Mouse (Mus musculus) E14TG2a.4 (cell line): ENCODE data around the gene Myh9.

ENCODE experiments used
- H3K27me3 ChIP-seq: 2 replicates; pipeline ENCODE4 v1.6.1; 2014; ENCODE audit warnings: low read length, control low read depth; ENCODE audit not compliant: insufficient read depth
- H3K36me3 ChIP-seq: 2 replicates; pipeline ENCODE4 v1.6.1; 2014; ENCODE audit warnings: low read length, control low read depth; ENCODE audit not compliant: insufficient read depth
- H3K4me1 ChIP-seq: replicated peaks from 2 replicates; pipeline ENCODE4 v1.6.1; 2014; ENCODE audit warnings: low read depth, low read length, control low read depth
- H3K4me3 ChIP-seq: replicated peaks from 2 replicates; pipeline ENCODE4 v1.5.1; 2014; ENCODE audit warnings: mild to moderate bottlenecking, low read length
- H3K9me3 ChIP-seq: 2 replicates; pipeline ENCODE4 v1.6.1; 2014; ENCODE audit warnings: low read length, control low read depth
- CTCF ChIP-seq: conservative IDR thresholded peaks from 2 replicates; pipeline ENCODE4 v1.5.1; 2014; ENCODE audit warnings: low read length
- NANOG ChIP-seq: IDR thresholded peaks from 2 replicates; pipeline ENCODE4 v1.6.1; 2014; ENCODE audit warnings: borderline replicate concordance, low read length, mixed read lengths
- POU5F1 ChIP-seq: IDR thresholded peaks from 2 replicates; pipeline ENCODE4 v1.6.1; 2014; ENCODE audit warnings: low read length, borderline replicate concordance

The Myh9 gene

DNA sequence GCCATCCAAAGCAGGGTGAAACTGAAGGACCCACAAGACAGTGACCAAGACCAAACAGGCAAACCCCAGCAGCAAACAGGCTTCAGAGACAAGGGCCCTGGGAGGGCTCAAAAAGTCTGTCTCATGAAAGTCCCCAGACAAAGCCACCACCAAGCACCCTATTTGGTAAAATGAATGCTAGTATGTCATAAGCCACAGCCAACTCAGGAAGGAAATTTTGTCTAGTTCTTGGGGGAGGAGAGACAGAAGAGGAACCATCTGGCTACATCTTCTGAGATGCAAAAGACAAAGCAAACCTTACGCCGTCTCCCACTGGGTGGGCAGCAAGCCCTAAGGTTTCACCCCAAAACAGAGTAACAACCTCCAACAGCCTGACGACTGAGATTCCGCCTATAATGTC, 36.3 kb downstream of the Myh9 start:
- Histone ChIP-seq H3K36me3 (peaks cover 100% of the 10 kb centered on the region), H3K27me3 (no peaks in the 10 kb centered on the region), H3K4me3 (no peak overlapping the region), H3K9me3 (no peaks in the 10 kb centered on the region), H3K4me1 (peaks cover 99% of the 10 kb centered on the region)
- no peak for TF ChIP-seq CTCF
- TF ChIP-seq POU5F1: no peak
- TF ChIP-seq NANOG: no peak

DNA sequence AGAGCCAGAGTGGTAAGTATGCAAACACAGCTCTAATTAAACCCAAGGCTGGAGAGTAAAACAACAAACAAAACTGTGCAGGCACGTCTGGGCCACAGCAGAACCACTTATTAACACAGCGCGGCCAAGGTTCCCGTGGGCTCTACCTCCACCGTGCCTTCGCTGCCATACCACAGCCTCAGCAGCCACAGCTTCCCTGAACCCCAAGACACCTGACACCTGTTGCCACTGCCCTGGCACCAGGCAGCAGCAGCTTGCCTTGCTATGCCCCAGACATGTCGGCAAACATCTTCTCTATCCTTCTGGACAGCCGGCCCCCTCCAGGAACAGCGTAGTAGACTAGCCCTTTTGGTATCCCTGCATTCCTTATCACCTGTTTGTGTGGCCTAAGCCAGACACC, 37.0 kb downstream of the Myh9 start:
- Histone ChIP-seq H3K4me1 (peaks cover 99% of the 10 kb centered on the region), H3K36me3 (peaks cover 100% of the 10 kb centered on the region), H3K9me3 (no peaks in the 10 kb centered on the region), H3K4me3 (no peak overlapping the region), H3K27me3 (no peaks in the 10 kb centered on the region)
- no peak for TF ChIP-seq CTCF

DNA sequence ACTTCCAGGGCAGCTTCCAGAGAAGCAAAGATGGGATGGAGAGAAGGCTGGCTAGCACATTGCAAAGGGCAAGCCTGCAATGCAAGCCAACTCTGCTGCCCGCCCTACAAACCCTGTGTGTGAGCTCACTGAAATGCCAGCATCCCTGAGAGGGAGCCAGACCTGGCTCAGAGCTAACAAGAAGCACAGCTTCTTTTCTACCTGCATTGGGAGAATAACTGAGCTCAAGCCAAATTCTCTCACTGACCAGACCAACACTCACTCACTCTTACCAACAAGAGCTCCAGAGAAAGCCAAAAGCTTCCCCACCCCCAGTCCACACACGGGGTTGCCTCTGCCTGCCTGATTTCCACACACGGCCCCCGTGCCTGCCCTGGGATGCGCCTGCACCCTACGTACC, 37.5 kb downstream of the Myh9 start:
- H3K4me1 ChIP-seq: peaks cover 99% of the 10 kb centered on the region

GRCm38 (mm10) chr15:77803747-77804146, 38.2 kb downstream of the Myh9 start:
- peaks cover 96% of the 10 kb centered on the region for H3K36me3 ChIP-seq
- peaks cover 99% of the 10 kb centered on the region for H3K4me1 ChIP-seq
- no peaks in the 10 kb centered on the region for H3K27me3 ChIP-seq
- no peak for TF ChIP-seq CTCF
- TF ChIP-seq POU5F1: no peak
- TF ChIP-seq NANOG: no peak
- H3K4me3 ChIP-seq: no peak overlapping the region
- no peaks in the 10 kb centered on the region for H3K9me3 ChIP-seq

More for the DNA sequence above, 37.5 kb downstream of the Myh9 start:
- Histone ChIP-seq H3K4me3 (no peak overlapping the region), H3K36me3 (peaks cover 100% of the 10 kb centered on the region), H3K27me3 (no peaks in the 10 kb centered on the region), H3K9me3 (no peaks in the 10 kb centered on the region)
- TF ChIP-seq CTCF (no peak), NANOG (no peak), POU5F1 (no peak)

DNA sequence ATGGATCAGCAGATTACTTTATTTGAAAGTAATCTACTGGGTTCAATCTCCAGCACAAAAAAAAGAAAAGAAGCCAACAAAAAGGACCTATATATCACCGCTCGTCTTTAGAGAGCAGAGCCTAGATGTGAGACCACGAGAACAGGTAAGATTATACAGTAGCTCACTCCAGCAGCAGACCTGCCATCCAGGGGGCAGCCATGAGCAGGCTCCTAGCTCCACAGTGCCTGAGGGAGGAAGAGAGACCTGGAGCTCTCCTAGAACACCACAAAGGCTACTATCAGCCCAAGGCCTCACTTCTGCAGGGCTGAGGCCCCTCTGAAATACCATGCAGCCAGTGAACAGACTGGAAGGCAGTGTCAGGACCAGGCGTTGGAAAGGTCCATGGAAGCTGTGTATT, 39.0 kb downstream of the Myh9 start:
- H3K36me3 ChIP-seq: peaks cover 91% of the 10 kb centered on the region
- no peak overlapping the region for H3K4me3 ChIP-seq
- H3K9me3 ChIP-seq: no peaks in the 10 kb centered on the region
- TF ChIP-seq CTCF (peak; percentile 21), NANOG (no peak), POU5F1 (no peak)
- no peaks in the 10 kb centered on the region for H3K27me3 ChIP-seq
- H3K4me1 ChIP-seq: peaks cover 100% of the 10 kb centered on the region

GRCm38 (mm10) chr15:77801188-77801587, 40.8 kb downstream of the Myh9 start:
- no peak for TF ChIP-seq NANOG
- no peak for TF ChIP-seq CTCF
- no peak for TF ChIP-seq POU5F1
- no peaks in the 10 kb centered on the region for H3K9me3 ChIP-seq
- no peaks in the 10 kb centered on the region for H3K27me3 ChIP-seq
- H3K36me3 ChIP-seq: peaks cover 91% of the 10 kb centered on the region
- H3K4me1 ChIP-seq: peaks cover 100% of the 10 kb centered on the region
- no peak overlapping the region for H3K4me3 ChIP-seq

GRCm38 (mm10) chr15:77800511-77800910, 41.5 kb downstream of the Myh9 start:
- Histone ChIP-seq H3K9me3 (no peaks in the 10 kb centered on the region), H3K27me3 (no peaks in the 10 kb centered on the region), H3K4me1 (peaks cover 100% of the 10 kb centered on the region), H3K36me3 (peaks cover 91% of the 10 kb centered on the region), H3K4me3 (0 out of 2 replicates have a peak overlapping the region, but pooled peaks have one; percentile 14)
- TF ChIP-seq CTCF (no peak), POU5F1 (no peak), NANOG (no peak)

DNA sequence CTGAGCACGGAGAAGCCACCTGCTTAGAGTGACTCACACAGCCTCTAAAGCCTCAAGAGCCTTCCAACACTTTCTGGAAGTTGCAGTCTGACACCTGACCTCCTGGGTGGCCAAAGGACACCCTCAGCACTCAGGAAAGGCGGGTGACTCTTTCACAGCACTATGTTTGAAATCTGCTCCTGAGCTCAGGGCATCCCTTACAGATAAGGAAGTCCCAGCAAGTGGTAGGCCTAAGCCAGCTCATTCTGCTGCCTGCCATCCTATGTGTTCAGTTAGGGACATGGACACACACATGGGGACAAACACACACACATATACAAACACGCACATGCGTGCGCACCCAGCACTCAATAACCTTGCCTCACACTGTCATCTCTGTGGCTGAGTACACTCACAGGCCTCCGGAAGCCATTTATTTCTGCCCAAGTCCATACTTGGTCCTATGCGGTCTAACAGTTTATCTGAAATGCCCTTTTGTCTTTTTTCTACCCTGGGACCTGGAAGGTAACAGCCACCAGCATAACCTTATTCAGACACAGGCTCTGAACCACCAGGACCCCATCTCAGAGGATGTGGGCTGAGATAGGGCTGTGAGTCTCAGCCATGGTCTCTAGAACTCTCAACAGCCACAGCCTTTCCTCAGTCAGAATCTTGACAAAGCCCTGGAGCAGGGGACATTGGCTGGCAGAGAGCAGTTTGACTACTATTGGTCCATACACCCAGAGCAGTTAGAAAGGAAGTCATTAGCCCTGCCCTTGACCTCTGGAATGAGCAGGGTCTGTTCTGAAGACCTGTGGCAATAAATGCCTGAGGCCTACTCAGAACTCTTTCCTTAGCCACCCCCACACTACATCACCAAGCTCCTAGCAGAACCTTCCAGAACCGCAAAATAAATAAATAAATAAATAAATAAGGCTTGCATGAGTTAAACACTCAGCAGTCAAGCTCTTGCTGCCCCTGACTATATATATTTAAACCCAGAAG, 42.2 kb downstream of the Myh9 start:
- TF ChIP-seq NANOG (no peak), CTCF (no peak), POU5F1 (no peak)
- peaks cover 100% of the 10 kb centered on the region for H3K4me1 ChIP-seq
- H3K36me3 ChIP-seq: peaks cover 91% of the 10 kb centered on the region
- H3K27me3 ChIP-seq: no peaks in the 10 kb centered on the region
- peak overlapping the region; percentile 39 for H3K4me3 ChIP-seq
- no peaks in the 10 kb centered on the region for H3K9me3 ChIP-seq
